Mouse (Mus musculus) forelimb bud, embryonic 11.5 days (tissue): ENCODE measurements around the gene Immp2l.
"Not testable (repeated sequence)": the region's sequence is repeated elsewhere in the genome, so short reads cannot be mapped to it uniquely, and the experiment has no call there.

Experiments used
- DNase-seq: peaks from one replicate; pipeline ENCODE4 v3.0.0-alpha.2; 2012; ENCODE audit warnings: low read depth, low spot score

The Immp2l gene

DNA sequence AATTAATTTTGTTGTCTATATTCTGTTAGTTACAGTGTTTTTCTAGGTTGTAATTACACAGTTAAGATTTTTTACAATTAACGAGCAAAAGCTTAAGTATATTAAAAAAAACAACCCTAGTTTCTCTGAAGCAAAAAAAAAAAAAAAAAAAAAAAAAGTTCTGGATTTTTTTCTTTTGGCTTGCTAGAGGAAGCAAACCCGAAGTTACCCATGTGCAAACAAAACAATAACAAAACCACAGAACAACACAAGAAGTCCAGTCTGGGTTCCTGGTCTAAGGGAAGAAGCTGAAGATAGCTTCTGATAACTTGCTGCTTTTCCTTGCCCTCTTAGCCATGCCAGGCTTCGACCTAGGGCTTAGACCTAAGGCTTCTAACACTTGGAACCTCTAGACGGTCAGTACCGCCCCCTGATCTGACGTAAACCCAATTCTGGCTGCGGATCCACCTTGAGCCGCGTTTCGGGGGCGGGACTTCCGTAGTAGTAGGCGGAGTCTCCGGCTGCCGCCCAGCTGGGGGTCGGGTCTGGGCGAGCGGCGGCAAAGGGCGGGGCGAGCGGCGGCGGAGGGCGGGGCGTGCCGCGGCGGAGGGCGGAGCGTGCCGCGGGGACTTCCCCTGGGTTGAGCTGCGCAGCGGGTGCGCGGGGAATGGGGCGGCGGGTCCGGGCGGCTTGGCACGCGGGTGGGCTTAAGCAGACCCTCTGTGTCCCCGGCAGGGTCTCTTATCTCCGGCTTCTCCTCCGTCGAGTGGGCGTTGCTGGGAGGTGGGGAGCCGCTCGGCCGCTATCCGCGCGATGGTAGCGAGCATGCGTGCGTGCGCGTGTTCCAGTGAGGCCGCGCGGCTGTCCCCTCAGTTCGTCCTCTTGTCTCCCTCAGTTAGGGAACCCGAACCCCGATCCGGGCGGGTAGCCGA is at the start of gene Immp2l:
Gene Immp2l (plus strand): TSS at position 580 of the 911 bp plus-strand sequence.
- DNase-seq, result peak; percentile 91

DNA sequence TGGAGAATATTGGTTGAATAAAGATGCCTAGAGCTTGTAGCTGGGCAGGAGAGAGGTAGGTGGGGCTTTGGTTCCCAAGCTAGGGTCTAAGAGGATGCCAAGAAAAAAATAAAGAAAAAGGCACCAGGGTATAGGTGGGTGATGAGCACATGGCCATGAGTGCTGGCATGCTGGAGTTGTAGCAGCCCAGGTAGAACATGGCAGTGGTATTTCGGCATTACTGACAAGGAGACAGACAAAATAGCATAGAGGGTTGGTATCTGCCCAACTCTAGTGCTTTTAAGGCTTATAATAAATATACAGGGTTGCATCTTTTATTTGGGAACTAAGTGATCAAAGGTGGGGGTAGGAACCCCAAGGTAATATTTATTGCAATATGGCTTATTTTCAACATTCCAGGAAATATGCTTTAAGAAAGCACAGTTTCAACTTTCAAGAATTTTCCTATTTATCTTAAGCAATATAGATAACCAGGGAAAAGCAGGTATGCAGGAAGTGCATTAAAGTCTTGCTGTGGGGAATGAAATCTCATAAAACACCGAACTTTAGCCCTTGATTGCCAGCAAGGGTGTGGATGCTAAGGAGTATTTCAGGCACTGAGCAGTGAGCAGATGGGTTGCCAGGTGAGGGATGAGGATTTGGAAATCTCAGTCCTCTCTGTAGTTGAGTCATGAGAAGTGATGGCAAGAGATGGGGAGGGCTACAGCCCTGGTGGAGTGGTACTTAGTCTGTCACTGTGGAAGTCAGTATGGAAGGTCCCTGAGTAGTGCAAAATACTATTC is 45.0 kb upstream of the Immp2l start:
- DNase-seq, result no peak

DNA sequence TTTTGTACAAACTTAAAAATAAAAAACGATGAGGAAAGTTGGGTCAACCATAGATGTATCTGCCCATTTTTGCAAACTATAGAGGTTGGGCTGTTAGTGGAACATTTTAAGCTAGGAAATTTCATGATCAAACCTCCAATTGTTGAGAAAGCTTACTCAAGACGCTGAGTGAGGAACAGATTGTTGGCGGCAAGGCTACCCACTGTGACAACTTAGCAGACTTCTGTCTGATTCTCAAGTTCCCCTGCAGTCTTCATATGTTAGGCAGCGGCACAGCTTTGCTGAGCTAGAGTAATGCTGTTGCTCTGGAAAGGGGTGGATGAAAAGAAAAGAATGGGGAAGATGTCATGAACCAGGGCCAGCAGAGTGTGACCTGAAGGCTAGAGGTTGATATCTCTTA is 44.2 kb upstream of the Immp2l start:
- no peak for DNase-seq

DNA sequence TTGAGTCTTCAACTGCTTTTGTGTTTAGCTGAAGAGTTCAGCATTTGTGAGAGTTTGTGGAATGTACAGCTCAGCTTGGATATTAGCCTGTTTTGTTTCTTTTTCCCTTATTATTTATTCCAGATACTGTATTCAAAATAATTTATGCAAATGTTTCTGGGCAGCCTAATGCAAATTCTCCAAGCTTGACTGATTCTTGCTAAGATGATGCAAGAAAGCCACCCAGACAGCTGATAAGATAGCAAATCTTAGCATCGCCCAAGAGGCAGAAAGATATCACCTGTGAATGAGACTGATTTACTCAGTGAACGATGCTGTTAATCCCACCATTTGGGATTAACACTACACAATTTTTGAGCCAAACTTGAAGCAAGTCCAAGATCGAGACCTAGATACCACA is 43.7 kb upstream of the Immp2l start:
- DNase-seq, result no peak

DNA sequence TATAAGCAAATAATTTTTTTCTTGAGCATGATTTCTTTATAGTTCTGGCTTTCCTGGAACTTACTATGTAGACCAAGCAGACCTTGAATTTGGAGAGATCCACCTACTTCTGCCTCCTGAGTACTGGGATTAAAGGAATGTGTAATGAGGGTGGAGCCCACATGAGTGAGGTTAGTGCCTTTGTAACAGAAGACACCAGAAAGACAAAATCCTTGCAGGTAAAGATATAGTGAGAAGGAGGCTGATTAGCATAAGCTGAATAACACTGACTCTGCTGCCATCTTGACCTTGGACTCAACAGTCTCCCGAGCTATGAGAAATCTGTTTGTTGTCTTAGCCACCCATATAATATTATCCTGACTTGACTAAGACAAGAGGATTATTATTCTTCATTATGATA is 40.9 kb upstream of the Immp2l start:
- DNase-seq, result no peak

DNA sequence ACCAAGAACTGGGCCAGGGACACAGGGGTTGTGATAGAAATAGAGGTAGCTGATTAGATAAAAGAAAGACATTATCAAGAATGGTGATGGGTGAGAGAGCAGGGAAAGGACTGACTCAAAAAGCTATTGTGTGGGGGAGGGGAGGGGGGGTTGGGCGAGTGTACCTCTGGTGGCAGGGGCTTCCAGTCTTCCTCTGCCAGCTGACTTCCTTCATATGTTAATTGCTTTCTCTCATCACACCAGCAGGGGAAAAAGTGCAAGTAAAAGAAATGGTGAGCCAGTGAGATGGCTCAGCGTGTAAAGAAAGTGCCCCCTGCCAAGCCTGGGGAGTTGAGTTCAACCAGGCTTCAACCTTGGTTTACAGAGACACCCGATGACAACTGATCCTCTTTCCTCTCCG is 39.2 kb upstream of the Immp2l start:
- no peak for DNase-seq

DNA sequence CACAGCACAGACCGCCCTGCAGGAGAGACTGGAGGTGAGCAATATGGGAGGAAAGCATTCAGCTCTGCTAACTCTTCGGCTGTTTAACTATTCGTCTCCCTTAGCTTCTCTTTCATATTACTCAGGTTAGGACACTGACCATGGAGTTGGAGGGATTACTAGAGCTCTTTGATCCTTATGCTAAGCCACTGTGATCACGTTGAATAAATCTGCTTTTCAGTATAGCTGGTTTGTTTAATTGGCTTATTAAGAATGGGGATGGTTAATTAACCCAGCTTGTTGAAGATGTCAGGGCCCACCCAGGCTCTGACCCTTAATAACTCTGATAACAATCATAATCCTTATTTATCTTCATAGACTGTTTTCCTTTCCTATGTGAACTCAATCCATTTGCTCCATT is 38.1 kb upstream of the Immp2l start:
- DNase-seq, result no peak

DNA sequence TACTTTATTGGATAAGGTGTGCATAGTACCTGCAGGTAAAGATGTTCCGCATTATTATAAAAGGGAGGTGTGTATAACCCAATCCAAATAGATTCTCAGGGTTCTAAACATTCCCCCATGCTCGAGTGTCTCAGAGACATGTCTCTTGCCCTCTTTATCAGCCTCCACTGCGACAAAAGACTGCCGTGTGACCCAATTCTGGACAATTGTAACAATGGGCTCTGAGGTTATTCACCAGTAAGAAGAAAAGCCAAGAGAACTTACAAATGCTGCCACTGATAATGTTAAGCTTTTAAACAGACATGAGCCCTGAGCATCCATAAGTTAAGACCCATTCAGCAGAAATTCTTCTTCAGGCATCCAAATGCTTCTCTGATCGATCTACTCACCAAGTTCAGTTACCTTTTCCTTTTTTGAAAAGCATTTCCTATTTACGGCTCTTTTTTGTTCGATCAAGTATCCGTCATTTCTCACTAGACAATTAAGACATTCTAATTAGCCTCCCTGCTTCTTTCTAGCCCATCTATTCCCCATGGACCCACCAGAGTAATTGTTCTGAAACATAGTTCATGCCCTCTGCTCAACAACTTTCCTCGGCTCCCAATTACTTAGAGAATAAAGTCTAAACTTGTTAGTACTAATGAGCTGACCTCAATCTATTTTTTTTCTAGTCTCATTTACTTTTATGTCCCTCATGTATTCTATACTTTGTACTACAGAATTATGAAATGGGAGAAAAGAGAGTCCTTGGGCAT is 35.4 kb upstream of the Immp2l start:
- DNase-seq, result no peak

DNA sequence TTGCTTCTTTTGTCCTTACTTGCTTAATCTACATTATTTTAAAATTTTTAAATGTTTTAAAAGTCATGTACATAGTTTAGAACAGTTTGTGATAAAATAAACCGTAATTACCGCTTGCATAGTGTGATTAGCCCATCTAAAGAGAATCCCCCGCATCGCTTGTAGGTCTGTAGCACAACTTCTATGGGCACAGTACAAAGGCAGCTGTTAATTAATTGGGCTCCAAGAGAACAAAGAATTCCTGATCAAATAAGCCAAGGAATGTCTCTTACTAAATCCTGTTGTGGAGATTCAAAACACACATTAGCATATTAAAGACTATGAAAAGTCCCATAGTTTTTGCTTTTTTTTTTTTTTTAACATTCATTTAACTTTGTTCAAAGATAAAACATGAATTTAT is 32.2 kb upstream of the Immp2l start:
- DNase-seq, result no peak

DNA sequence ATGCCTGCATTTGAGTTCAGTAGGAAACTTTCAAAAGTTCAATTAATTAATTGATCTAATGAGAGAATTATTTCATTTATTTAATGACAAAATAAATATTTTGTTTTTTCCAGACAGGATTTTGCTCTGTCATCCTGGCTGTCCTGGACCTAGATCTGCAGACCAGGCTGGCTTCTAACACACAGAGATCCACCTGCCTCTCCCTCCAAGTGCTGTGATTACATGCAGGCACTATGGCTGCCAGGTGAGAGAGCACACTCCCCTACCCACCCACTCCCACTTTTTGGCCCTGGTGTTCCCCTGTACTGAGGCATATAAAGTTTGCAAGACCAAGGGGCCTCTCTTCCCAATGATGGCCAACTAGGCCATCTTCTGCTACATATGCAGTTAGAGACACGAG is 31.7 kb upstream of the Immp2l start:
- DNase-seq, result not testable (repeated sequence)

DNA sequence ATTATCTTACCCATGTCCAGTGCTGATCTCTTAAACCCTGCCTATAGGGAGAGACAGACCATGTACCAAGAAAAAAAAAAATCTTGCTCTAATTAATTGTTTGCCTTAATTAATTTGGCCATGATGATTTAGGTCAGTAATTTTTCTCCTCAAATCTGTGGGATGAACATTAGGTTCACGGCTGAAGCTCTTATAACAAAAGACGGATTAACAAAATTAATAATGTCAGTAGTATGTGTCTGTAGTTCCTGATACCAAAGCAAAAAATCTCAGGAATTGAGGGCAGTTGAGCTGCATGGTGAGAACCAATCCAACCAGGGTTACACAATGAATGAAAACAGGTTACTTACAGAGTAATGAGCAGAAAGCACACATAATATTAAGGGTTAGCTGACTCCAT is 29.0 kb upstream of the Immp2l start:
- no peak for DNase-seq

DNA sequence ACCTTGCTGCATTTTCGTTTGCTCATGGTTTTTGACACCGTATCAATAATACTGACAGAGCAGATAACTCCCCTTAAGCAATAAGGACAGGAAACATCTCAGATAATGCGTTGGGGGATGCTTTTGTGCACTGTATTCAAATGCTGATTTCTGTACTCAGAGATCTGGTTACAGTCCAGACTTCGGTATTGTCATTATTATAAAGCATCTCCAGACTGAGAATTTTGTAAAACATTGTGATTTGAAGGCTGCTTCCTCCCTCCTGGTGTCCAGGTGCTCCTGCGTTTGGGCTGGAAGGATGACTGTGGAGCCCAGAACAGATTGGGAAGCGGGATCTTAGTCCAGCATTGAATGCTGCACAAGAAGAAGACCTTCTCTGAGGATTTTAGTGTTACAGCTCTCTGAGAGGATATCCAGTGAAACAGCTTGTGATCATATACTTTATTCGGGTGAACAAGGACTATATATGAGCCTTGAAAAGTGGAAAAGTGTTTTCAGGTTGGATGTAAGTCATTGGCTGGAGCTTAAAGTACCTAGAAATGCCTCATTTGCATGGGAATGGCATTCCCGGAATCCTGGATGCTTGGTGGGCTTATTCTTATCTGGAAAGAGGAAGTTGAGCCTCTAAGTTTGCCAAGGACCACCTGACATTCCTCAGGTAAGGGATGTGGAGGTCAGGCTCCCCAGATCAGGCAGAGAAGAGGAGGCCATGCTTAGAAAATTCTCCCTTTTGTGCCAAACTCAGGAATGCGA is 28.1 kb upstream of the Immp2l start:
- no peak for DNase-seq

DNA sequence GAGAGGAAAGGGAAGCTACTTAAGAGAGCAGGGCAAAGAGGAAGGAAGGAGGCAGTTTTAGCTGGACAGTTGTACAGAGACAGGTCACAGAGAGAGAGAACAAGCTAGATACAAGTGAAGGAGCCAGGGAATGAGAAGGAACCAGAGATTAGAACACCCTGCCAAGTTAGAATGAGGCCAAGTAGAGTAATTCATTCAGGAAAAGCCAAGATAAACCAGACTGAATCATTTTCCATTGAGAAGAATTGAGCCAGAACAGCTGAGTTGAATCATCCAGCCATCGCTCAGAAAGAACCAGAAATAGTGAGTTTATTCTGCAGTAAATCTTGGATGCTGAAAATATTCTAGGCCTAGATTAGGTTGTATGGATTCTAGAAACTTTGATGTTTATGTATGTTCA is 1.4 kb upstream of the Immp2l start:
- DNase-seq, result no peak

DNA sequence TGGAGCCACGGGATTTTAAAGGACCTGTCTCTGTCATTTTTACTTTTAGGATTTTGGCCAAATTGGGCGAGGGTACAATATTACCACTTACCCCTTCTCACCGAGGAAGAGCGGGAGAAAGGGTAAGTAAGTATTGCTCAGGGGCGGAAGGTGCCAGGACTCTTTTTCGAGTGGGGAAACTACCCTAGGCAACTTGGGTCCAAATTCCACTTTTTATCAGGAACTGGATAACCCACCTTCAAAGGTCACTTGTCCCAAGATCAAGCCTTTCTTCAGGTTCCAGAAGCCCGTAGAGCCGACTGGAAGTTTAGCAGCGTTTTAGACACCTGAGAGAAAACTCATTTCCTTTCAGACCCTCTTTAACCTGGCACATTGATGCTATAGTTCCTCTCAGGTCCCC is 622 bp downstream of the Immp2l start:
- DNase-seq, result no peak

DNA sequence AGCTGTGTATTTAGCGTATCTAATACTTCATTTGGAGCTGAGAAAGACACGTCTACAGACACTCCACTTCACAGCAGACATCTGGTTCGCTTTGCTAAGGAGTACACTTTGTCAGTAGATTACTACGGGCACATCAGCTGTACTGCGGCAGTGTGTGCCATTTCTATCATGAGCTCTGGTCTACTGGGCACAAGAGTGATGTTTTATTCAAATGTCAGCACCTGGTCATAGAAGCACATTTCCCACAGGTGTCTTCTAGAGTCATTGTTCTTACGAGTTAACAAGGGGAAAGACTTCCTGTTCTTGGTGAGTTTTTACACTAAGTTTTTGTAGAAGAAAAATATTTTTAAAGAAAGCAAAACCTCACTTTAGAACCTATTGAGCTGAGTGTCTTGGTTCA is 3.6 kb downstream of the Immp2l start:
- DNase-seq, result no peak

DNA sequence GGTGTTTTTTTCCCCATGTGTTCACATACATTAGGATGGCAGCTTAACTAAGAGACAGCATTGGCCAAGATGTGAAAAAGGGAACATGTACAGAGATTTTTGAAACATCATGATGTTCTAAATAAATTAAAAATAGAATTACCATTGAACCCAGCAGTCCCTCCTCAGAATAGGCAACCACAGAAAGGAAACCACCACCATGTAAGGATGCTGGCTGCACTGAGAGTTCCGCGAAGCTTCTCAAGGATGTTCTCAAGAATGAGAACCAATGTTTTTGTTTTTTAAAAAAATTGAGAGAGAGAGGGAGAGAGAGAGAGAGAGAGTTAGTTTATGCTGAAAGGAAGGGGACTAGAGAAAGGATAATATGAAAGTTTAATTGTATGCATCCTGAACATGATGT is 7.2 kb downstream of the Immp2l start:
- DNase-seq, result no peak

DNA sequence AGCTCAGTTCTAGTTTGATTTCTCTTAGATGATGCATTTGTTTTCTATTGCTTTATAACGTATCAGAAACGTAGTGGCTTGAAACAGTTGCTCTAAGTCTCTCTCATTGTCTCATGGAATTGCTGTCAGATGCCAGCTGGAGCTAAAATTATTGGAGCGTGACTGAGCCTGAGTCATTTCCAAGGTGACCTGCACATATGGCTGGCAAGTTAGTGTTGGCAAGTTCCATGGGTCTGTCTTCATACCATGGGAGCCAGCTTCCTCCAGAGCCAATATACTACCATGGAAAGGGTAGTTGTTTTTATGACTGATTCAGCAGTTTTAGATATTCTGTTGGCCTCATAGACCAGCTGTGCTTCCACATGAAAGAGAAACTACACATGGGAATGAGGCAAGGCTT is 9.3 kb downstream of the Immp2l start:
- no peak for DNase-seq

DNA sequence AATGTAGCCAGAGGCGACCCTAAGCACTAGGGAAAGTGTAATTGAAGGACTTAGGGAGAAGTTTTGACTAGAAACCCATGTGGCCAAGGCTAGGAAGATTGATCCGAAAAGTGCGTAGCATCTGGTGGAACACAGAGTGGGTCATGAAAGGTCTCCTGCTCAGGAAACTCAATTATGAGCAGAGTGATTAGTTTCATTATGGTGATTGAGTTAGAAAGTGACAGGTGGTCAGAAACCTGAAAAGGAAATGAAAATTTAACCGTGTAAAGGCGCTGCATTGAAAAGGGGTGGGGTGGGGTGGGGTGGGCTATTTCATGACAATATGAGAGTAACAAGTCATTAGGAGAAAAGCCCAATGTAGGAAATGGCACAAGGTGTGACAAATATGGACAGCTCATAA is 15.9 kb downstream of the Immp2l start:
- no peak for DNase-seq

DNA sequence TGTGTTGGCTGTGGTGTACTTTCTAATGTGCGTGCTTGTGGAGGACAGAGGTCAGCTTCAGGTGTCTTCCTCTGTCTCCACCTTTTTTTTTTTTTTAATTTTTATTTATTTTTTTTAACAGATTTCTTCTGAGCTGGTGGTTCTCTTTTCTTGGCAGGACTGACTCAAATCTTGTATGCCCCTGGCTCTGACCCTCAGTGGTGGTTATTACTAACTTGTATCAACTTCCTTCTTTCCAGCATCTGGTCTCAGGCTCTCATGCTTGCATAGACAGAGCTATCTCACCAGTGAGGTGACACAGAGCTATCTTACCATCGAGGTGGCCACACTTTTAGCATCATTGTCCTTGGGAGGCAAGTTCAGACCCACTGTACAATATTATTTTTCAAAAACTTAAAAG is 17.8 kb downstream of the Immp2l start:
- DNase-seq, result no peak

DNA sequence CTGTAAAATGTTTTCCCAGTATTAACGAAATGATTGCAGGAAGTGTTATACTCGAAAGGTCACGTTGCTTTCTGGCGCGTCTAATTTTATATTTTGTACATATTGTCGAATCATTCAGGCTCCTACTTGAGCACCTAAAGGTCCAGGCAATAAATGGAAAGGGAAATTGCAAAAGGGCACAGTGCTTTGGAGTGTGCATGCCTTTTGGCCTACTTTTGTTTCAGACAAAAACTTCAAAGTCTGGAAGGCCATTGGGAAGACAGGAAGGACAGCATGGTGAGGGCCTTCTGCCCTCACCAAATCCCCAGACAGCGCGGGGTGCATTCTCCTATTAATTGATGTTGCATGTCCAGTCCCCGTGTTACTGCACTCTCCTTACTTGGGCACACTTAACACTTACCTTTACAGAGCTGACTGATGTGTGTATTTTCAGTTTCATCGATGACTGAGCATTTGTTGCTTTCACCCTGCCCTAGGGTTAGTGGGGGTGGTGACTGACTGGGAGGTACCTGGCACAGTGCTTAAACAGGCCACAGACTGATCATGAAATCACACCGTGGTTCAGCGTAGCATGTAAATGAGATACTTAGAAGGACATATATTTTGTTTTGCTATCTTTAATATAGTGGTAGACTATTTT is 20.7 kb downstream of the Immp2l start:
- DNase-seq, result no peak
